Mouse (Mus musculus) forebrain, embryonic 14.5 days (tissue): ENCODE measurements around the gene Ugt1a9. TPM values are rescaled to one million over a fixed set of nuclear protein-coding genes. Genes with fewer than 3 reads are reported as not detected.
A peak's percentile ranks its signal among the peaks of the same experiment; 100 is the strongest.

Source experiments
- ATAC-seq: fragments of 200-750 bp; cut with Nextera tagmentation; 2 replicates; pipeline ENCODE4 v1.8.0; 2017; ENCODE audit warnings: mild to moderate bottlenecking, moderate library complexity
- DNase-seq: peaks from one replicate; pipeline ENCODE4 v3.0.0-alpha.2; 2015; ENCODE audit warnings: low spot score
- H3K27ac ChIP-seq: fragments of 300-500 bp; sonication (generic); 2 replicates; pipeline ENCODE4 v1.5.1; 2014; ENCODE audit warnings: low read depth, mild to moderate bottlenecking, control low read depth, low read length, moderate library complexity
- H3K27me3 ChIP-seq: fragments of 300-500 bp; sonication (generic); replicated peaks from 2 replicates; pipeline ENCODE4 v1.6.1; 2014; ENCODE audit warnings: low read length, control low read depth, mixed read lengths; ENCODE audit not compliant: control insufficient read depth, insufficient read depth
- H3K36me3 ChIP-seq: fragments of 300-500 bp; sonication (generic); 2 replicates; pipeline ENCODE4 v1.6.1; 2014; ENCODE audit warnings: low read length, control low read depth; ENCODE audit not compliant: control insufficient read depth, insufficient read depth
- H3K4me1 ChIP-seq: fragments of 300-500 bp; sonication (generic); 2 replicates; pipeline ENCODE4 v1.6.1; 2014; ENCODE audit warnings: antibody characterized with exemption, low read length, control low read depth; ENCODE audit not compliant: control insufficient read depth, insufficient read depth
- H3K4me2 ChIP-seq: fragments of 300-500 bp; sonication (generic); 2 replicates; pipeline ENCODE4 v1.6.1; 2014; ENCODE audit warnings: mild to moderate bottlenecking, control low read depth, low read length
- H3K4me3 ChIP-seq: fragments of 300-500 bp; sonication (generic); 2 replicates; pipeline ENCODE4 v1.5.1; 2014; ENCODE audit warnings: low read depth, low read length, control low read depth
- H3K9ac ChIP-seq: fragments of 300-500 bp; sonication (generic); 2 replicates; pipeline ENCODE4 v1.6.1; 2014; ENCODE audit warnings: mild to moderate bottlenecking, low read length, control low read depth, moderate library complexity
- H3K9me3 ChIP-seq: fragments of 300-500 bp; sonication (generic); replicated peaks from 2 replicates; pipeline ENCODE4 v1.6.1; 2016; ENCODE audit warnings: low read length, control low read depth, mixed read lengths; ENCODE audit not compliant: control insufficient read depth
- WGBS: fragments of 180-500 bp; shearing (Covaris S2); extraction: QIAGEN DNeasy Blood & Tissue Kit; methylation state at CpG from one replicate; pipeline ENCODE4 v1.1.7; 2014; 5-methylcytosine and 5-hydroxymethylcytosine counted together
- polyA plus RNA-seq: library from polyadenylated mRNA; unstranded; fragments of >200 nt; fragmentation: Nextera tagmentation; extraction: Ambion mirVana; gene quantifications from 2 replicates; pipeline ENCODE4 v1.2.1, GENCODE M21; 2014

Gene Ugt1a9
- polyA plus RNA-seq, 1 experiment from 2014 or later = not detected

DNA sequence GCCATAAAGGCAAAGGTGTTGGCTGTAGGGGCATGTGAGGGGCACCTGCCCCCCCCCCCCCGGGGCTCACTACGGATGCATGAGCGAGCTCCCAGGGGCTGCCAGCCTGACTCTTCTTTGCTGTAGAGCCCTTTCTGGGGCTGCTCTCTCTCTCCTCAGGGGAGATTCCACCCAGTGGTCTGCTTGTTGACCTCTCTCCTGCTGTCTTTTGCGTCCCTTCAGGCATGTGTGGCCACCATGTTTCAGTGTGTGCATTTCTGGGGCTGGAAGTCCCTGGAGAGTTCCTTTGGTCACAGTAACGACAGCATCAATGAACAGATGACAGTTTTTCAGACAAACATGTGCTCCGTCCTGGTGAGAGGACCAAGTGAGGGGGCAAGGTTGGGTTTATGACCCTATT, 187.8 kb downstream of the Ugt1a9 start:
- H3K9me3 ChIP-seq = peaks cover 41% of the 10 kb centered on the region
- H3K4me3 ChIP-seq = no peak overlapping the region
- H3K9ac ChIP-seq = no peak overlapping the region
- H3K27me3 ChIP-seq = no peaks in the 10 kb centered on the region
- no peak overlapping the region for H3K27ac ChIP-seq
- WGBS = 74% methylated on average over 6 of the region's 6 CpGs
- DNase-seq = no peak
- no peaks in the 10 kb centered on the region for H3K4me1 ChIP-seq
- H3K4me2 ChIP-seq = no peak overlapping the region
- H3K36me3 ChIP-seq = peaks cover 43% of the 10 kb centered on the region
- no peak for ATAC-seq

DNA sequence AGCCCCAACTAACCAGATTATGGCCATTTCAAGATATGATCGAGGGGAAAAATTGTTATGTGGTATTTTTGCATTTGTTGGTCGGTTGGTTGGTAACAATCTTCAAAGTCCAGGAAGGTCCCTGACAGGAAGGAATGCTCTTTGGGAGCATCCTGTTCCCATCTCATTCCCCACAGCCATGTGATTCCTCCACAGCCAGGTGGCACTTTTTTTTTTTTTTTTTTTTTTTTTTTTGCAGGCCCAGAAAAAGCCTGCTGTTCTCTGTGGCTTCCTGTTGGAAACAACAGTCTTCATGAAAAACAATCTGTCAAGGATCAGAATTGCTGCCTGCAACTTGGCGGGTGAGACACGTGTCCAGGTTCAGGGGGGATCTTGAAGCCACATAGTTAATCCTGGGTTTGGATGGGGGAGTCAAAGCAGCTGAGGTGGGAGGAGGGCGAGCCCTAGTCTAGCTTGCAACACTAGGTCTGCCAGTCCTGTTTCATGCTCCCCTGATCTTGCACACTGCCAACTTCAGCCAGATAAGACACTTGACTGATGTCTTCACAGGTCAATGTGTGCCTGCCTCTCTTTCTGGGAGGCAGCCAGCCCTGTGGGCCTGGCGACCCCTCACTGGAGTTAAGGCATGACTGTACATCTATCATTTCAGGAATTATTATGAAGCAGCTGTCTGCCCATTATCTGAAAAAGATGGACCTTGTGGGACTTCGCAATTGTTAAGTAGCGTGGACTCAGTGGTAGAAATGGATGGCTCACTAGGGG, 188.5 kb downstream of the Ugt1a9 start:
- whole genome bisulfite sequencing = 82% methylated on average over 8 of the region's 8 CpGs
- H3K9me3 ChIP-seq = peaks cover 36% of the 10 kb centered on the region
- H3K4me1 ChIP-seq = no peaks in the 10 kb centered on the region
- H3K9ac ChIP-seq = no peak overlapping the region
- ATAC-seq = no peak
- H3K4me3 ChIP-seq = no peak overlapping the region
- no peak for DNase-seq
- H3K4me2 ChIP-seq = no peak overlapping the region
- no peak overlapping the region for H3K27ac ChIP-seq
- H3K27me3 ChIP-seq = no peaks in the 10 kb centered on the region
- peaks cover 50% of the 10 kb centered on the region for H3K36me3 ChIP-seq

DNA sequence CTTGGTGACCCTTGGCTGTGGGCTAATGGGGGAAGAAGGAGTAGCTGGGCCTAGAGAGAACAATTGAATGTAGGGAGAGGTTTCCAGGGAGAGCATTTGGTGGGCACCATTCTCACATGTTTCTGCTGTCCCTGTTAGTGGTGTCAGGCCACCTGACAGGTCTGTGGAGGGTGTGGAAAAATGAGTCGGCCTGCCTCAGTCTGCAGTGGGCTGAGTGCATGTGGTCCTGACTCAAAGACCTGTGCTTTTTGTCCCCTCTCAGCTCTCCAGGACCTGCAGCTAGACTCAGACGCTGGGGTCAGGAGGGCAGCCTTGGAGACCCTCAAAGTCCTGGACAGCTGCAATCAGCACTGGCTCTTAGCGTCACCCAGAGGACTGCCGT, 189.0 kb downstream of the Ugt1a9 start:
- DNase-seq (no peak), ATAC-seq (peak; percentile 9)
- no peak overlapping the region for H3K27ac ChIP-seq
- peaks cover 56% of the 10 kb centered on the region for H3K36me3 ChIP-seq
- H3K4me1 ChIP-seq = no peaks in the 10 kb centered on the region
- no peak overlapping the region for H3K9ac ChIP-seq
- H3K9me3 ChIP-seq = peaks cover 31% of the 10 kb centered on the region
- H3K4me2 ChIP-seq = no peak overlapping the region
- H3K27me3 ChIP-seq = no peaks in the 10 kb centered on the region
- no peak overlapping the region for H3K4me3 ChIP-seq
- WGBS = 83% methylated on average over 4 of the region's 4 CpGs

DNA sequence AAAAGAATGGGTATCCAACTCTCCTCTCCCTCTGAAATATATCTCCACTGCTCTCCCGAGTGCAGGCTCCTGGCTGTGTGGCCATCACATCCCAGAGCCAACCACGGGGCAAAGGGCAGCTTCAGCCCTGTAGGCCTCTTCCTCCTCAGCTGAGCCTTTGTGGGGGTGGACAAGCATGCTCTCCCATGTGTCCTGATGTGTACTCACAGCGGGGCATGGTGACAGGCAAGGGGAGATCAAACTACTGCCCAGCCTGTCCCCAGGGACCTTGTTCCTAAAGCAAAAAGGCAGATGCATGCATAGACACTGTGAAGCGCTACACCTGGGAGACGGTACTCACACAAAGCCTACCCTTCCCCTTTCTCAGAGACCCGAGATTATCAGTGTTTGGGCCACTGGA, 189.5 kb downstream of the Ugt1a9 start:
- no peak overlapping the region for H3K9ac ChIP-seq
- DNase-seq (no peak), ATAC-seq (0 out of 2 replicates have a peak, but pooled peaks have one; percentile 5)
- H3K9me3 ChIP-seq = peaks cover 26% of the 10 kb centered on the region
- 85% methylated on average over 6 of the region's 6 CpGs for WGBS
- H3K27ac ChIP-seq = no peak overlapping the region
- no peak overlapping the region for H3K4me2 ChIP-seq
- H3K4me1 ChIP-seq = no peaks in the 10 kb centered on the region
- no peak overlapping the region for H3K4me3 ChIP-seq
- peaks cover 60% of the 10 kb centered on the region for H3K36me3 ChIP-seq
- no peaks in the 10 kb centered on the region for H3K27me3 ChIP-seq

DNA sequence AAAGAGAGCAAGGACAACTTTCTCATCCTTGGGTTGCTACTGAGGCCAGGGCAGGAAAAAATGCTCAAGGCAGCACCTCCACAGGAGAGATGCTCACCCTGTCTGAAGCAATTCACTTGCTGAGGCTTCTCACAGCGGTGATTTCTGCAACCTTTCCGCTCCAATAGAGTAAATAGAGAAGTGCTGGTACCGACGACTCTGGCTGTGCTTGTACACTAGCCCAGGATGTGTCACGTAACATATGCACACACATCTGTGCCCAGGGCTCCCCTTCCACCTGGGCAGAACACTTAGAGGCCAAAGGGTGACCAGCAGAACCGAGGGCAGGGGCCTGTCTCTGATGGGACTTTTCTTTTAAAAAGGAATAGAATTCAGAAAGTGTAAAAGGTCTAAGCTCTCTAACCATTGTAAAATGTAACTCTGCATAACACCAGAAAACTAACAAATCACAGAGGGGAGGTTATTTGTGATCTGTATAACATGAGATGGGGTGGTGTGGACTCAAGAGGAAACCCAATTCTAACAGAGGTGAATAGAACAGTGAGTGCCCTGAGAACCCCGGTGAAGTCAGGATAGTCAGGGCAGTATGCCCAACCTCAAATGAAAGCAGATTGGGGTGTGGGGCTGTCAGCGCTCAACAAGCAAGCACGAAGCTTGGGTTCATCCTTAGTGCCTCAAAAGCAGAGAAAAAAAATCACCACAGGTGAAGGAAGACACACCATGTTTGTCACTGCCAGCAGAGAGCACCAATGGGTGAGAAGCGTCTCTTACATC, 190.2 kb downstream of the Ugt1a9 start:
- Histone ChIP-seq H3K27me3 (no peaks in the 10 kb centered on the region), H3K27ac (no peak overlapping the region), H3K36me3 (peaks cover 67% of the 10 kb centered on the region), H3K9me3 (peaks cover 20% of the 10 kb centered on the region), H3K4me3 (no peak overlapping the region), H3K4me1 (no peaks in the 10 kb centered on the region), H3K4me2 (no peak overlapping the region), H3K9ac (no peak overlapping the region)
- 86% methylated on average over 10 of the region's 10 CpGs for WGBS
- DNase-seq = no peak
- no peak for ATAC-seq

DNA sequence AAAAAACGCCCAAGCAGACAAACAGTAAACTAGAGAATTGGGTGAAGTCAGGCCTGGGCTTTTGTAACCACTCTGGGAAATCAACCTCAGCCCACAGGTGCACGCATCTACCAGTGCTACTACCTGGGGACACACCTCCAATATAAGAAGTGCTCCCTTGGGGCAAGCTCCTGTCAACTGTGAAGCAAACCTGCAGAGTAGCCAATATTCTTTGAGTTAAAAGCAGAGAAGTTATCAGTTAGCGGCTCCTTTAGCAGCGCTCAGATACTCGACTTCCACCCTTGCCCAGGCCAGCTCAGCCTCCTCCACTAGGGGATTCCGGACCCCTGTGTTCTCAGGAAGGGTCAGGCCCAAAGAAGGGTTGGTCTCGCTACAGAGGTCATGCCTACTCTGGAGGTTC, 191.1 kb downstream of the Ugt1a9 start:
- DNase-seq = no peak
- Histone ChIP-seq H3K9ac (no peak overlapping the region), H3K4me2 (no peak overlapping the region), H3K4me1 (no peaks in the 10 kb centered on the region), H3K36me3 (peaks cover 76% of the 10 kb centered on the region), H3K27ac (no peak overlapping the region), H3K9me3 (peaks cover 10% of the 10 kb centered on the region), H3K4me3 (no peak overlapping the region), H3K27me3 (no peaks in the 10 kb centered on the region)
- ATAC-seq = 0 out of 2 replicates have a peak, but pooled peaks have one; percentile 2
- 88% methylated on average over 7 of the region's 7 CpGs for WGBS

DNA sequence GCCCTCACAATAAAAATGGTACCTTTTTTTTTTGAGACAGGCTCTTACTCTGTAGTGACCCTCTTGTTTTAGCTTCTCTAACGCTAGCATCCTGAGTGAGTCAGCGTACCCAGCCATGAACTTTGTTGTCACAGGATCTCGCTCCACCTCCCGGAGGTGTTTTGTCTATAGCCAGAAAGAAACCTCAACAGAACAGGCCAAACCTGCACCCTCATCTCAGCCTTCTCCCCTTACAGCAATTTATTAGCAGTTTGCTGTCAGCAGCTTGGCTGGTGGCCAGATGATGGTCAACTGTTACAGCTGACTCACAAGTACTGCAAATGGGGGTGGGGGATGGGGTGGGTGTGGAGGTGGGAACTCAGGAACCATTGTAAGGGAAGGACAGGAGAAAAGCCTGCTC, 191.7 kb downstream of the Ugt1a9 start:
- Histone ChIP-seq H3K27me3 (no peaks in the 10 kb centered on the region), H3K9ac (no peak overlapping the region), H3K27ac (no peak overlapping the region), H3K9me3 (peaks cover 5% of the 10 kb centered on the region), H3K4me3 (no peak overlapping the region), H3K4me1 (no peaks in the 10 kb centered on the region), H3K4me2 (no peak overlapping the region), H3K36me3 (peaks cover 82% of the 10 kb centered on the region)
- DNase-seq = peak; percentile 75
- 87% methylated on average over 4 of the region's 4 CpGs for WGBS
- no peak for ATAC-seq

DNA sequence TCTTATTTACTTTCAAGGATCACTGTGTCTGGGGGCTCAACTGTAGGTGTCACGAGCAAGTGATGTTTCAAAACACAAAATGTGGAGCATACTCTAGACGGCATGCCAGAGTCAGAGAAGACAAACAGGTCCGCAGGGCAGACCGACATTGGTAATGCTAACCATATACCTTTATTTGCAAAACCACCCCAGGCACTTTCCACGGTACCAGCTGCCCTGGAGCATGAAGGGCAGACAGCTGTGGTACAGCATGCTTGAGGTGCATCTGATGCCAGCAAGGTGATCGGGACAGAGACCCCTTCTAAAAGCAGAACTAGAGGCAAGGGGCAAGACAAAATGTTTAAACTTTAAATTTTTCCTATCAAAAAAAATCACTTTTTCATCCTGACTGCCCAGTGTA, 192.4 kb downstream of the Ugt1a9 start:
- H3K4me2 ChIP-seq = no peak overlapping the region
- no peaks in the 10 kb centered on the region for H3K27me3 ChIP-seq
- ATAC-seq (no peak), DNase-seq (no peak)
- no peak overlapping the region for H3K9ac ChIP-seq
- no peak overlapping the region for H3K27ac ChIP-seq
- no peak overlapping the region for H3K4me3 ChIP-seq
- 77% methylated on average over 6 of the region's 6 CpGs for WGBS
- no peaks in the 10 kb centered on the region for H3K9me3 ChIP-seq
- no peaks in the 10 kb centered on the region for H3K4me1 ChIP-seq
- peaks cover 89% of the 10 kb centered on the region for H3K36me3 ChIP-seq

DNA sequence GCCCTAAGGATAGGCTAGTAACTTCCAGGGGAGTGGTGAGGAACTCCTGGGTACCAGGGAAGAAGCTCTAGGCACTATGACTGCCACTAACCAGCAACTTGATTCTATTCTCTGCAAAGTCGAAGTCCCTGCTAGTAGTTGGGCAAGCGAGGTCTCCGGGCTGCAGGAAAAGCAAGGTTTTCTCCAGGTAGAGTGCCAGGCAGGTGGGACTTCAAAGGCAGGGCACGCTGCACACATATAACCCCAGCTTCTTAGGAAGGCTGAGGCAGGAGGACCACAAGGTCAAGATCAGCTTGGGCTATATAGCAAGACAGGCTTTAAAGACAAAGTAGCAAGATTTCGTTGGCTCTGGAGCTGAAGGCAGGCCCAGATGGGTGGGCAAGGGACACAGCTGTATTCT, 193.2 kb downstream of the Ugt1a9 start:
- WGBS = 88% methylated on average over 5 of the region's 5 CpGs
- Histone ChIP-seq H3K9me3 (no peaks in the 10 kb centered on the region), H3K4me3 (no peak overlapping the region), H3K9ac (no peak overlapping the region), H3K27ac (no peak overlapping the region), H3K4me1 (no peaks in the 10 kb centered on the region), H3K4me2 (no peak overlapping the region), H3K36me3 (peaks cover 97% of the 10 kb centered on the region), H3K27me3 (no peaks in the 10 kb centered on the region)
- ATAC-seq (no peak), DNase-seq (no peak)
